Mouse (Mus musculus) kidney, adult 2 months (tissue): ENCODE measurements at regions not wholly inside any gene's neighbourhood (a gene's known extent, or its start where the extent isn't known, plus 50 kb on each side); places are given as distances from the start of the nearest gene placed in this dataset.

ENCODE experiments used
- CTCF ChIP-seq: fragments of 200-500 bp; conservative IDR thresholded peaks from 2 replicates; pipeline ENCODE4 v1.5.1; 2011; ENCODE audit warnings: low read depth, mild to moderate bottlenecking, control low read depth, low read length, moderate library complexity, mixed read lengths; ENCODE audit not compliant: insufficient read depth, insufficient read length
- POLR2A ChIP-seq: fragments of 200-500 bp; IDR thresholded peaks from one replicate; pipeline ENCODE4 v1.6.1; 2011; ENCODE audit warnings: low read depth, low read length, control low read depth

GRCm38 (mm10) chr11:34940151-34940550 is 106.7 kb upstream of the Spdl1 start:
- TF ChIP-seq POLR2A (no peak), CTCF (no peak)
